Mouse (Mus musculus): ENCODE results near the gene Exosc10.
A peak's percentile ranks its signal among the peaks of the same experiment; 100 is the strongest.

The Exosc10 gene

DNA sequence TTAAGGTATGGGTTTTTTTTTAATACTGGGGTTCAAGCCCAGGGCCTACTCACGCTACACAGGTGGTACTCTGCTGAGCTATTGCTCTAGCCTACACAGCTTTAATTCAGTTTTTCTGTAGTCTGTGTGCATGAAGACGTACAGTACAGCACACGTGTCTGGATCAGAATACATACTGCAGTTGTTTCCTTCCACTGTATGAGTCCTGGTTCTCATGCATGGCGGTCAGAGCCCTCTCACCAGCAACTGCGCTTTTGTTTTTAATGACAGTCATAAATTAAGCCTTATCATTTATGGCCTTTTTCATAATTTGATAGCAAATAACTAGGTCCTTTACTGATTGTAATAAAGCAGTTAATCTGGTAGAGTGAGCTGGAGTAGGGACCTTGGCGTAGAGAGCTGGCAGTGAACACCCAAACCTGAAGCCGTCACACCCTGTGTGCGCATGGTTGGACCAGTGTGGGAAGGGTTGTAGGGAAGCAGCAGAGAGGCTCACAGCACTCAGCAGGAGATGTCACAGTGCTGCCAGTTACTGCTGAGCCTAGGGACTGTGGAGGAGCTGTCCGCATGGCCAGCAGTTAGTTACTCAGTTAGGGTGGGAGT is 12.6 kb downstream of the Exosc10 start:
- no peak for DNase-seq (ENCODE audit: low spot score in 2 of 2)

DNA sequence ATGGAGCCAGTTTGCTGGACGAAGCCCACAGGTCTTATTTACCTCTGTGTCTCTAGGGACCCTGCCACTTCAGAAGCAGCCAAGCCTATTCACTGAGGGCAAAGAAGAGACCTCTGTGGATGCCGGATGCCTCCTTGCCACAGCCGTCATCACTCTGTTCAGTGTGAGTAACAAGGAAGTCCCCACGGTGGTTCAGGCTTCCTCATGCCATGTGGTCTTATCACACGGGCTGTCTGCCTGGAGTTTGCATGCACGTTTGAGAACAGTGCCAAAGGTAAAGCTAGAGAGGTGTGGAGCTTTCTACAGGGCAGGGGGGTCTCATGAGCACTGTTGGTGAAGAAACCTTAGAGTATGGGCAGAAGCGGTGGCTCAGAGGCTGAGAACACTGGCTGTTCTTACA is 15.0 kb downstream of the Exosc10 start:
- no peak for DNase-seq (ENCODE audit: low spot score in 2 of 2)

DNA sequence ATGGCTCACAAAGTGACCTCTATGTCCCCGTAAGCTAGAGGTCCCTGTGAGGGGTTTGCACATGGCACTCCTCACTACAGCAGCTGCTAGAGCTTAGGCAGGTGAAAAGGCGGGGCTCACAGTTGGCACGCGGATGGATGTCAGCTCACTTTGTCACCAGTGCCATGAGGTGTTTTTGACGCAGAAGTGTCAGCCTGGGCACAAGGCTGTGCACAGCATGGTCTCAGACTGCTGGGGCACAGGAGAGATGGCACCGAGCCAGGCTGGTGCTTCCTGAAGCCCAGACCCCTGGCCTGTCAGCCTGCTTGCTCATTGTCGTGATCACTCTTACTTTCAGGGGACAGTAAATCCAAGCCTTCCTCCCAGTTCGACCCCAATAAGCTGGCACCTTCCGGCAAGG is 22.5 kb downstream of the Exosc10 start:
- DNase-seq (ENCODE audit: low spot score in 2 of 2) = no peak

DNA sequence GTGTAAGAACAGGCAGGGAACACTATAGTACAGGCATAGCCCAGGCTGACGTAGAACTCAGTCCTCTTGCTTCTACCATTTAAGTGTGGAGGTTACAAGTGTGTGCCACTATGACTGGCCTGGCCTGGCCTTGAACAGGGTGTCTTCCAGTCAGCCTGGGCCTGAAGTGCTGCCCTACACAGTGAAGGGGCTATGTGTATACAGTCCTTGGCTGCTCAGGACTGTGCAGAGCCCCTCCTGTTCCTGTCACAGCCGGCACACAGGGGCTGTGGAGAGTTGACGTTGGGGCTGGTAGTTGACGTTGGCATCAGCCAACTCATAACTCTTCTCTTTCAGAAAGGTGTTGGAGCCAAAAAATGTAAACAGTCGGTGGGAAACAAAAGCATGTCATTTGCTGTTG is 23.2 kb downstream of the Exosc10 start:
- no peak for DNase-seq (ENCODE audit: low spot score in 2 of 2)

DNA sequence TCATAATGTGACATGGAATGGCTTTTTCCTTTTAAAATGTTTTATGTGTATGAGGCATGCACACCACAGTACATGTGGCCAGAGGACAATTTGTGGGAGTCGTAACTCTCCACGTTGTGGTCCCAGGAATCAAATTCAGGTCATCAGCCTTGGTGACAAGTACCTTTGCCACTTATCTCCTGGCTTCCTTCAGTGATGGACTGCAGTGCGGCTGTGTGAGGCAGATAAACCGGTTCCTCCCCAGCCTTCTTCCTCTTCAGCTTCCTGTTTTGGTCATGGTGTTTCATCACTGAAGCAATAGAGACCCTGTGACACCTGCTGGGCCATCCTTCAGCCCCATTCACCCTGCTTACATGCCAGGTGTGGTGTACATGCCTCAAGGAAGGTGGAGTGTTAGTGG is 25.0 kb downstream of the Exosc10 start:
- no peak for DNase-seq (ENCODE audit: low spot score in 2 of 2)

DNA sequence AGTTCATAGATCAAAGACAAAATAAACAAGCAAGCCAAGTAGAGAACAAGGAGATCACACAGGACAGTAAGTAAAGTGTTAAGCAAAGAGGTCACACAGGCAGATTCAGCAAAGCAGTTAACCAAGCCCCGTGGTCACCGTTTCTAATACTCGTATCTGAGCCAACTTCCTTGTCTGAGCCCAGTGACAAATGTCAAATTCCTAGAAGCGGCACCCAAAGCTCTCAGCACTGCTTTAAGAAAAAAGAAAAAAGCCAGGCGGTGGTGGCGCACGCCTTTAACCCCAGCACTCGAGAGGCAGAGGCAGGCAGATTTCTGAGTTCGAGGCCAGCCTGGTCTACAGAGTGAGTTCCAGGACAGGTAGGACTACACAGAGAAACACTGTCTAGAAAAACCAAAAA is 28.4 kb downstream of the Exosc10 start:
- DNase-seq (ENCODE audit: low spot score in 2 of 2) = no peak

DNA sequence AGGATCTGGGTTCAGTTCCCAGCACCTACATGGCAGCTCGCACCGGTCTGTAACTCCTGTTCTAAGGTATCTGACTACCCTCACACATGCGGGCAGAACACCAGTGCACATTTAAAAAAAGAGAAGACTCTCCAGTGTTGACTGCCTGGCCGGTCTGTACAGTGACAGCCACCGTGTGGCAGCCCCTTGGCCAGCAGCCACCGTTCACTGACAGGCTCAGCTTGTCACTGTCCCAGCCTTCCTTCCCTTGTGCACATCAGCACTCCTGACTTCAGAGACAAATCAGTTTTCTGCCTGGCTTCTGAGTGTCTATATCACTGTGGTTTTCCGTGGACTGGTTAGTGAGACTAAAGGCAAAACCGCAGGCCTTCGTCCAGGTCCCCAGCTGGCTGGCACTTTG is 30.6 kb downstream of the Exosc10 start:
- no peak for DNase-seq (ENCODE audit: low spot score in 2 of 2)

DNA sequence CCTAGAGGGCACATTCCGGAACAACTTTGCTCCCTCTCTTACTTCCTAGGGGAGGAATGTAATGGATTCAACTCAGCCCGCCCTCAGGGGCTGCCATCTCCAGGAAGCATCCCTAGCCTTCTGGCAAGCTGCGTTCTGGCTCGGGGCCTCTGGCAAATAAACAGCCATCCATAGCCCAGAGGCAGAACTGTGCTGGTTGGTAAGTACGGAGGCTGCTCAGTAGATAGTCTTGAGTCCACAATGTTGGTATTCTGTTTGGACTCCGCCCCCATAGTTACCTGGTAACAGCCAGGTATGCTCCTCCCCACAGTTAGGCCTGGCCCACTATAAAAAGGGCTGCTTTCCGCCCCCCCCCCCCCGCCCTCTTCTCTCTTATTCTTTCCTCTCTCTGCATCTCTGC is 31.3 kb downstream of the Exosc10 start:
- no peak for DNase-seq (ENCODE audit: low spot score in 2 of 2)

DNA sequence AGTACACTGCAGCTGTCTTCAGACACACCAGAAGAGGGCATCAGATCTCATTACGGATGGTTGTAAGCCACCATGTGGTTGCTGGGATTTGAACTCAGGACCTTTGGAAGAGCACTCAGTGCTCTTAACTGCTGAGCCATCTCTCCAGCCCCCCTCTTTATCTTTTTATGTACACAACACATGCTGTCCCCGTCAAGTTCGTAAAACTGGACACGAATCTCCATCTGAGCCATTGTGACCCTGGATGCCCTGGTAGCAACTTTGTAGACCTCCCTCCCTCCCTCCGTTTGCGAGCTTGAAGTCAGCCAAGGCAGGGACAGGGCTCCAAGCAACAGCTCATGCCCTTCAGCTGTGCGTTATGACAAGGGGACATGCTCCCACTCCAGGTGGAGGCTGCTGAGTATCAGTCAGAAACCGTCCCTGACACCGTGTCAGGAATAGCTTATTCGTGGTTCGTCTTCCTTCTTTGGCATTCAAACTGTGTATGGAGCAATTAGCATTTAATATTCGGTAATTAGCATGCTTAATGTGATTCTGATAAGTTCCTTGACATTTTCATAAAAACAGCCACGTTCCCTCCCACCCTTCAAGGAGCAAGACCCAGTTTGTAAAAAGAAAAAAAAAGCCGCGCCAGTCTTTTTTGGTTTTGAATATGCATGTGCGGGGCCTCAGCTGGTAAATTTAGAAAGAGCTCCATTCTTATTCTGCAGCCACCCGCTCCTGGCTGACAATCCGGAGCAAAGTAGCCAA is 32.4 kb downstream of the Exosc10 start:
- peak; percentile 21 for DNase-seq (ENCODE audit: low spot score in 2 of 2)

DNA sequence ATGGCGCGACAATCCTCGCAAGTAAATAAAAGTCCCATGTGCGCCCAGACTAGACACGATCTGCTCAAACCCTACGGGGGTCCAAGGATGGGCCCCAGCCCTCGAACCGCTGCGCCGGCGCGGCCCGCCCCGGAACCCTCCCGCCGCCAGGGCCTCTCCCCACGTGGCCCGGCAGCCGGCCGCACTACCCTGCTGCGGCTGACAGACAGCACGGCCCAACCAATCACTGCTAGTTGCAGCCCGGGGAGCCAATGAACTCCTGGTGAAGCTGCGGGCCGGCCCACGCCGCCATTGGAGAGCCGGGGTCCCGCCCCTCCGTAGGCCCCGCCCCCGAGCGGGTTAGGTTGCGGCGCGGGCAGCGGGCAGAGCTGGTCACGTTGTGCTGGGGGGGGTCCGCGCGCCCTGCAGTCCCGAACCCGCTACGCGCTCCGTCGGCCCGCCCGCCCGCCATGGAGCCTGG is 33.0 kb downstream of the Exosc10 start, which contains the start of gene Srm:
Gene Srm (plus strand): TSS at position 333 of the 460 bp plus-strand sequence.
- DNase-seq (ENCODE audit: low spot score in 2 of 2) = peak; percentile 98

DNA sequence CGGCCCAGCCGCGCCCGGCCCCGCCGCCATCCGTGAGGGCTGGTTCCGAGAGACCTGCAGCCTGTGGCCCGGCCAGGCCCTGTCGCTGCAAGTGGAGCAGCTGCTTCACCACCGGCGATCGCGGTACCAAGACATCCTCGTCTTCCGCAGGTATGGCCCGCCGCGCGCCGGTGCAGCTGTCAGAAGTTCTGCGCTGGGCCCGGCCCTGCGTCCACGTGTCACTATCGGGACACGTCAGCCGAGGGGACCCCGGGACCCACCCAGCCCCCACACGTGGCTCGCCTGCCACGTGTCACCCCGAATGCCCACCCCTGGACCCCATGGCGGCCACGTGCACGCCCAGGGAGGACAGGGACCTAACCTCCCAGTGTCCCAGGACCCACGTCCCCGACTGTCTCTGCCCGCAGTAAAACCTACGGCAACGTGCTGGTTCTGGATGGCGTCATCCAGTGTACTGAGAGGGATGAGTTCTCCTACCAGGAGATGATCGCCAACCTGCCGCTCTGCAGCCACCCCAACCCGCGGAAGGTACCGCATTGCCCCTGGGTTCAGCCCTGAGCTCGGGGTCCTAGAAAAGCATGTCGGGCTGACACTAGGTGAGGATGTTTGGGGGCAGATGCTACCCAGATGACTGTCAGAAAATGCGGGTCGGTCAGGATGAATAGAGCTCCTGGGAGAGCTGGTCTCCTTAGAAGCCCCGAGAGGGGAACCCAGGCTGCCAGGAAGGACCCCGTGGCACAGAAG is 33.6 kb downstream of the Exosc10 start:
- DNase-seq (ENCODE audit: low spot score in 2 of 2) = no peak

DNA sequence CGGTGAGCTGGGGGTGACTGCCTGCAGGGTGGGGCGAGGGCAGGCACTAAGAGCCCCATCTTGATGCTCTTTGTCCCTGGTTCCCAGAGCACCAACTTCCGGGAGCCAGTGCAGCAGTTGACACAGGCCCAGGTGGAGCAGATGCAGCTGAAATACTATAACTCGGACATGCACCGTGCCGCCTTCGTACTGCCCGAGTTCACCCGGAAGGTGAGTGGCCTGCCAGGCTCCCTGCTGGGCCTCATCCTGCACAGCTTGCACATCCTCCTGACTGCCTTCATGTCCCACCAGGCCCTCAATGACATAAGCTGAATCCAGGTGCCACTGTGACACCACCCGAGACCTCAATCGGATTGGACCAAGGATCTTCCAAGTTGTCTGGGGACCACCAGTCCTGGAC is 35.8 kb downstream of the Exosc10 start:
- no peak for DNase-seq (ENCODE audit: low spot score in 2 of 2)

DNA sequence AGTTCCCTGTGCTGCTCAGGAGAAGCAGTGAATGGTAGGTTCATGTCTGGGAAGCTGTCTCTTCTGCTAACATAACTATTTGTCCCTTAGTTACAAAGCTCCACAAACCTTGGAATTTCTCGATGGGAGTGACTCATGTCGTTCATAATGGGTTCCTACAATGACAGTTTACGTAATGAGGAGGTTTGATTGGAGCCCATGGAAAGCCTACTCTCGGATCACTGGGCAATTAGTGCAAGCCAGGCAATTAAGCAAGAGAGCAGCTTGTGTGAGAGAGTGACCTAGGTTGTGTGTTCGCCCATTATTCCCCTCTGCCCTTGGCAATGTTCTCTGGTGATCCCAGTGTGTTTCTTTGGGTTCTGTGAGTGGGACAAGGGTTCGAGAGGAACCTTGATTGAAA is 37.7 kb downstream of the Exosc10 start:
- no peak for DNase-seq (ENCODE audit: low spot score in 2 of 2)

DNA sequence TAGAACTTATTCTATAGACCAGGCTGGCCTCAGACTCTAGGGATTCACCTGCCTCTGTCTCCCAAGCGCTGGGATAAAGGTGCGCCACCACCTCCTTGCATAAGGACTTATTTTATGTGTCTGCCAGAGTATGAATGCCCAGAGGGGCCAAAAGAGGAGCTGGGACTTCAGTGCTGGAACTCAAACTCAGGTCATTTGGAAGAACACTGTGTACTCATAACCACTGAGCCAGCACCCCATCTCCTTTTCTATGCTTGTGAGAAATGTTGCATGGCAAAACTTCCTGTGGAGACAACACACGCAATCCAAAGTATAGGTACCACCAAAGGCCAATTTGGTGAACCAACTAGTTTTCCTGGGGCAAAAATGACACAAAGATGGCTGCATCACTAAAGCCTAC is 38.5 kb downstream of the Exosc10 start:
- no peak for DNase-seq (ENCODE audit: low spot score in 2 of 2)

DNA sequence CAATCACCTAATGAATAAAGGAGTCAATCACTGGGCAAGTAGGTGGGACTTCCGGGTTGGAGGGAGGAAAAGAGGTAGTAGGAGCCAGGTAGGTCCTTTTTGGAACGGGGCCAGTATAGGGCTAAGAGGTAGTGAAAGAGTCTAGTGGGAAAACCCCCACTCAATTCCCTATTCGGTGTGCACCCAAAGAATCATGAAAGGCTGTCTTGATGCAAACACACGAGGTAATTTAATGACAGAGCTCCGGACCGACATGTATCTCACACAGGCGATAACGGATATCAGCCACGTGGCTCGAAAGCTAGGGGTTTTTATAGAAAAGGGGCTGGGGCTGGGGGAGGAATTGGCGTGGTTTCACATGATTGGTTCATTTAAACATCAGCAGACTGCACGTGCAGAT is 40.6 kb downstream of the Exosc10 start:
- no peak for DNase-seq (ENCODE audit: low spot score in 2 of 2)

DNA sequence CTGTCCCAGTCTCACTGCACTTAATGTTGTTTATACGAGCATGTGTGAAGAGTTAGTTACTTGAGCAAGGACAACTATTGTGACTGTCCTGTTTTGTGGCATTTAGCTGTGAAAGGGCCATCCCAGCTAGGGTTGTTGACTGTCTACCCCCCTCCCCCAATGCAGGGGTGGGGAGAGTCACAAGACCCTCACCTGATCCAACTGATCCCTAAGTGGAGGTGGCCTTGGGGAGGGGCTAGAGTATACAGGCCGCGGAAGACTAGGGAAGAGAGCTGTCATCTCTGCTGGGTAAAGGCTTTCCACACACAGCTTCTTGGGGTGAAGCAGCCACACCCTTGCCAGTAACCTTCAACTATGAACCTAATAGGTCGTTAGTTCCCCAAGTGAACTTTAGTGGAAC is 42.1 kb downstream of the Exosc10 start:
- no peak for DNase-seq (ENCODE audit: low spot score in 2 of 2)

DNA sequence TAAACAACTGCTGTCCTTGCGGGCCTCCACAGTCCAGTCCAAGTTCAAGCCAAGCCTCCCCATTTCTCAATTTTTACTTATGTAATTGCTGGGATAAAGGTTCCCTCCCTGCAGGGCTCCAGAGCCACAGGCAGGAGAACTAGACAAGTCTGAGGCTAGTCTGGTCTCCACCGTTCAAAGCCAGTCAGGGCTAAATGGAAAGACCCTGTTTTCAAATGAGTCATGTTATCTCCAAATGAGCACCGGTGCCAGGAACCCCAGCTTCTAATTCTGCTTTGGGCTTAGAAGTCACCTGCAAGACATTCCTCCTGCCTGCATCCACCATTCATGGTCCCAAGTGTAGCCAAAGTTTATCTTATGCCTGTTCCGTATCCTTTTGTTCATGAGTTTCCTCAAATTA is 43.6 kb downstream of the Exosc10 start:
- DNase-seq (ENCODE audit: low spot score in 2 of 2) = no peak

DNA sequence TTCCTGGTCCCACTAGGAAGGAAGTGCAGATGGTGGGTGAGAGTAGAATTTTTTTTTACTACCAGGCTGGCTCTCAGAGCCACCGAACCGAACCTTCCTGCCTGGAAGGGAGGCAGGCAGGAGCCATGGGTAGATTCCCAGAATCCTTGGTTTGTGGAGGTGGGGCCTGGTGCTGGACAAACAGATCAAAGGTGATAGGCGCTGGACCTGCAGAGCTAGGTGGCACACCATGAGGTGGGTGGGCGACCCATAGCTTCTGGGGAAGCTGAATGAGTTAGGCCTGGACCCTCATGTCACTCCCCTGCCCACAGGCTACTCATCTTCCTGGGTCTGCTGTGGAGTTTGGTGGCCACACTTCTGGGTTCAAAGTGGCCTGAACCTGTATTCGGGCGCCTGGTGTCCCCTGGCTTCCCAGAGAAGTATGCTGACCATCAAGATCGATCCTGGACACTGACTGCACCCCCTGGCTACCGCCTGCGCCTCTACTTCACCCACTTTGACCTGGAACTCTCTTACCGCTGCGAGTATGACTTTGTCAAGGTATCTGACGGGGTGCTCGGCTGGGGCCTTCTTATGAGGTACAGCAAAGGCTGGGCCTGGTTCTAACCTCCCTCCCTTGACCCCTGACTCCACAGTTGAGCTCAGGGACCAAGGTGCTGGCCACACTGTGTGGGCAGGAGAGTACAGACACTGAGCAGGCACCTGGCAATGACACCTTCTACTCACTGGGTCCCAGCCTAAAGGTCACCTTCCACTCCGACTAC is 44.3 kb downstream of the Exosc10 start, which contains the start of gene Masp2:
Gene Masp2 (plus strand): TSS at position 198 of the 764 bp plus-strand sequence.
- no peak for DNase-seq (ENCODE audit: low spot score in 2 of 2)

DNA sequence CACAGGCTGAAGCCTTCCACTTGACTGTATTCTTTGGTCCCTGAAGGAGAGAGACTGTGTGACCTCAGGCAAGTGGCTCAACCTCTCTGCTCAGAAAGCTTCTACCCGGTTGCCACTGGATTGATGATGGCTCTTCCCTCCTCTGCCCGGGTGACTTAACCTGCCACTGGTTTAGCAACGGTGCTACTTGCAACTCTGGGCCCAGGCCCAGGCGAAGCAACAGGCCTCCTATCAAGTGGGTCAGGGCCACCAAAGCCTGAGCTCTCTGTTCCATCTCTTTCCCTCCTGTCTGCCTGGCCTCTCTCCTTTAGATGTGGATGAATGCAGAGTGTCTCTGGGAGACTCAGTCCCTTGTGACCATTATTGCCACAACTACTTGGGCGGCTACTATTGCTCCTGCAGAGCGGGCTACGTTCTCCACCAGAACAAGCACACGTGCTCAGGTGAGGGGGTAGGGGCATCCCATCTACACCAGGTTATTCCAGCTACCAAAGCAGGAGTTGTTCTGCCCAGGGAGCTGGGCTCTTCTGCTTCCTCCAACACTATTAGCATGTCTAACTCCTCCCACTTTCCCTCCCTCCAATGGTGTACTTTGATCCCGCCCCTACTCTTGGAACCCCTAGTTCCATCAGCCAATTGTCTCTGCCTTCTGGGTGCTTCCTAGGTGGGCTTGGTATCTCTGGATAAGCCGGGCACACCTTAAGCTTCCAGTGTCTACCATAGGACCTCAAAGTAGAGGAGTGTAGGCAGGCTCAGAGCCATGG is 45.3 kb downstream of the Exosc10 start:
- DNase-seq (ENCODE audit: low spot score in 2 of 2) = no peak

DNA sequence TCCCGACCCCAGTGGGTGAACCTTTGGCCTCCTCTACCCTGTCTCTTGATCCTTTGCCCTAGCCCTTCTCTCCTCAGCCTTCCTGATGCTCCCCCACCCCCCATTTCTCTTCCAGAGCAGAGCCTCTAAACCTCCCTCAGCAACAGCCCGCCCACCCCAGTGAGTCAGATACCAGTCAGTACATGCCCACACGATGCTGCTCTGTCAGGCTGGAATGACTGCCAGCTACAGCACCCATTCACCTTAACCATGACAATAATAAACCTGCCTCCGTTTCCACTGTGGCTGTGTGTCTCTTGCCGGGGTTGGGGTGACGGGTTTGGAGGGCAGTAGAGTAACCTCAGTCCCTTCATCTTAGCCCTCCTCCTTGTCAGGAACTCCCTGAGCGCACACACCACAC is 45.9 kb downstream of the Exosc10 start:
- DNase-seq (ENCODE audit: low spot score in 2 of 2) = no peak

DNA sequence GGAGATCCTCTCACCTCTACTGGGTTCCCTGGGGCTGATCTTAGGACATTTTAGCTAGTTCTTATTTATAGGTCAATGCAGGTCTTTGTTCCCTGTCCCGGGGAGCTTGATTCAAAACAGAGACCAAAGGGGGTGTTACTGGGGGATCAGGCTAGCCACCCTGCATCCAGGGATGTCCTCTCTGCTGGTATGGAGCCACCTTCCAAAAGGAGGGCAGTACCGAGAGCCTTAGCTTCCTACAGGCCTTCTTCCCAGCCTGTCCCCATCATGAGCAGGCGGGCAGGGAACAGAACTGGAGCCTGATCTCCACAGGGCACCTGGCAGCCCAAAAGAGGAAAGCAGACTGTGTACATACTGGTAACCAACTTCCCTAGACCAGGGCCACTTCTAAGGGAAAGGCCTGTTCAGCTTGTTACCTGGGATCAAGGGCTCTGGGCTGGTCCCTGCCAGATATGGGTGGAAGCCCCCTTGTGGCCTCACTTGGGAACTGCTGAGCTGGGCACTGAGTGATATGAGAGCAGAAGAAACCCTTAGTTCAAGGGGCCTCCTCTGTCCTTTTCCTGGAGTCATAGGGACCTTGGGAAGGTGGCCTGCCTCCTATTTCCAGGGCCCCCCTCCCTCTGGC is 46.4 kb downstream of the Exosc10 start:
- DNase-seq (ENCODE audit: low spot score in 2 of 2) = peak in 1 of 2 experiments; percentile 19

Data from heart, adult 9 months (tissue).